Mouse (Mus musculus) neutrophil, adult 5-6 weeks (primary cell): Measurements from ENCODE around the gene Gbx1. TPM values are rescaled to one million over a fixed set of nuclear protein-coding genes. Genes with fewer than 3 reads are reported as not detected.
"Not testable (repeated sequence)": the region's sequence is repeated elsewhere in the genome, so short reads cannot be mapped to it uniquely, and the experiment has no call there.

Source experiments
- ATAC-seq: fragments of 151-379, 151-347 bp; 2 replicates; pipeline ENCODE4 v1.8.0; 2017; ENCODE audit warnings: mild to moderate bottlenecking, moderate TSS enrichment; ENCODE audit not compliant: insufficient number of reproducible peaks, poor library complexity, low FRiP score, severe bottlenecking; ENCODE audit errors: extremely low read depth
- total RNA-seq: library from RNA; stranded (forward); fragments of 200-1000 nt; gene quantifications from 2 replicates; pipeline ENCODE4 v1.2.3, GENCODE M21; 2017

Gene Gbx1
- not detected in 2 replicates for total RNA-seq

GRCm38 (mm10) chr5:24526889-24527230, at the start of gene Gbx1:
Gene Gbx1 (minus strand): TSS chr5:24527202.
- ATAC-seq, result no peak

- ATAC-seq, result no peak
Observed at GRCm38 (mm10) chr5:24576801-24577182, 49.8 kb upstream of the Gbx1 start.

GRCm38 (mm10) chr5:24575948-24576347, 48.9 kb upstream of the Gbx1 start:
- ATAC-seq, result no peak

GRCm38 (mm10) chr5:24556709-24557108, 29.7 kb upstream of the Gbx1 start, which contains the start of gene 4931409K22Rik:
Gene 4931409K22Rik (minus strand): TSS chr5:24556809.
- ATAC-seq, result no peak

- ATAC-seq, result not testable (repeated sequence)
Observed at GRCm38 (mm10) chr5:24555335-24555734, 28.3 kb upstream of the Gbx1 start.

GRCm38 (mm10) chr5:24553621-24554244, 26.7 kb upstream of the Gbx1 start:
- no peak for ATAC-seq

- no peak for ATAC-seq
Observed at GRCm38 (mm10) chr5:24551317-24551688, 24.3 kb upstream of the Gbx1 start.

- ATAC-seq, result no peak
Observed at GRCm38 (mm10) chr5:24550598-24551316, 23.8 kb upstream of the Gbx1 start.

- ATAC-seq, result no peak
Observed at GRCm38 (mm10) chr5:24542643-24543042, 15.6 kb upstream of the Gbx1 start.

- ATAC-seq, result no peak
Observed at GRCm38 (mm10) chr5:24541144-24541569, 14.2 kb upstream of the Gbx1 start.

GRCm38 (mm10) chr5:24540387-24541143, 13.6 kb upstream of the Gbx1 start, which contains the start of gene Asb10:
Gene Asb10 (minus strand): TSS chr5:24540978.
- no peak for ATAC-seq

- no peak for ATAC-seq
Observed at GRCm38 (mm10) chr5:24539571-24540296, 12.7 kb upstream of the Gbx1 start.

- no peak for ATAC-seq
Observed at GRCm38 (mm10) chr5:24537618-24538017, 10.6 kb upstream of the Gbx1 start.

GRCm38 (mm10) chr5:24536511-24536910, 9.5 kb upstream of the Gbx1 start:
- ATAC-seq, result no peak

GRCm38 (mm10) chr5:24535731-24536130, 8.7 kb upstream of the Gbx1 start:
- ATAC-seq, result no peak

GRCm38 (mm10) chr5:24534292-24534691, 7.3 kb upstream of the Gbx1 start:
- ATAC-seq, result no peak

GRCm38 (mm10) chr5:24533391-24533790, 6.4 kb upstream of the Gbx1 start:
- ATAC-seq, result no peak

GRCm38 (mm10) chr5:24530042-24530689, 3.2 kb upstream of the Gbx1 start:
- peak; percentile 97 for ATAC-seq

GRCm38 (mm10) chr5:24527780-24528179, 778 bp upstream of the Gbx1 start:
- ATAC-seq, result no peak
